Mouse (Mus musculus) stomach, adult 2 months (tissue): ENCODE results near the gene Smg9. TPM values are rescaled to one million over a fixed set of nuclear protein-coding genes. Genes with fewer than 3 reads are reported as not detected.

Source experiments
- polyA plus RNA-seq: library from polyadenylated mRNA; depleted of rRNA; stranded (reverse); fragments of >200 nt; gene quantifications from 2 replicates; pipeline ENCODE4 v1.2.3, GENCODE M21; 2012; rRNA removed

Gene Smg9
- 32.6 and 35.9 TPM in 2 replicates for polyA plus RNA-seq

GRCm38 (mm10) chr7:24399256-24400081 lies at the start of gene Smg9:
Gene Smg9, plus strand, starts transcription at chr7:24399619.

GRCm38 (mm10) chr7:24369731-24370541 lies 29.5 kb upstream of the Smg9 start, which contains the start of gene Kcnn4:
Gene Kcnn4, plus strand, starts transcription at chr7:24370263.

GRCm38 (mm10) chr7:24451855-24452311 lies 52.5 kb downstream of the Smg9 start, which contains the start of gene Irgc1:
Gene Irgc1, minus strand, starts transcription at chr7:24452297.

GRCm38 (mm10) chr7:24462388-24463319 lies 63.2 kb downstream of the Smg9 start, which contains the start of gene Plaur:
Gene Plaur, plus strand, starts transcription at chr7:24462484.

Other genes with a start within 250 kb of the Smg9 start
- gene Zfp114, start 224.6 kb upstream of the Smg9 start, polyA plus RNA-seq = 0.02 and 0.12 TPM in 2 replicates
- gene Zfp111, start 188.2 kb upstream of the Smg9 start, polyA plus RNA-seq = 0.35 and 0.53 TPM in 2 replicates
- 0.17 and 0.40 TPM in 2 replicates for gene Zfp109, start 162.1 kb upstream of the Smg9 start, polyA plus RNA-seq
- gene Zfp108, start 144.8 kb upstream of the Smg9 start, polyA plus RNA-seq = 0.16 and 0.24 TPM in 2 replicates
- gene Zfp93, start 129.2 kb upstream of the Smg9 start, polyA plus RNA-seq = 0.47 and 0.73 TPM in 2 replicates
- 0.96 and 1.8 TPM in 2 replicates for gene Zfp61, start 98.4 kb upstream of the Smg9 start, polyA plus RNA-seq
- 2.3 and 2.8 TPM in 2 replicates for gene Zfp94, start 83.0 kb upstream of the Smg9 start, polyA plus RNA-seq
- 0.26 and 0.63 TPM in 2 replicates for gene Tescl, start 65.7 kb upstream of the Smg9 start, polyA plus RNA-seq
- 43.9 and 102 TPM in 2 replicates for gene Lypd5, start 50.4 kb upstream of the Smg9 start, polyA plus RNA-seq
- gene Kcnn4, start 29.4 kb upstream of the Smg9 start, polyA plus RNA-seq = 39.3 and 74.6 TPM in 2 replicates
- 0.03 and 0.04 TPM in 2 replicates for gene Irgc1, start 52.7 kb downstream of the Smg9 start, polyA plus RNA-seq
- 16.9 and 29.3 TPM in 2 replicates for gene Plaur, start 62.9 kb downstream of the Smg9 start, polyA plus RNA-seq
- 8.2 and 13.7 TPM in 2 replicates for gene Cadm4, start 82.4 kb downstream of the Smg9 start, polyA plus RNA-seq
- gene Zfp428, start 107.4 kb downstream of the Smg9 start, polyA plus RNA-seq = 14.6 and 33.0 TPM in 2 replicates
- gene AC161166.1, start 112.8 kb downstream of the Smg9 start, polyA plus RNA-seq = not detected in 2 replicates
- 8.1 and 9.0 TPM in 2 replicates for gene Irgq, start 131.1 kb downstream of the Smg9 start, polyA plus RNA-seq
- gene Pinlyp, start 146.5 kb downstream of the Smg9 start, polyA plus RNA-seq = 37.2 and 46.2 TPM in 2 replicates
- gene Xrcc1, start 146.7 kb downstream of the Smg9 start, polyA plus RNA-seq = 16.4 and 20.3 TPM in 2 replicates
- 167 and 181 TPM in 2 replicates for gene Ethe1, start 187.9 kb downstream of the Smg9 start, polyA plus RNA-seq
- 1.9 and 3.4 TPM in 2 replicates for gene Zfp575, start 188.0 kb downstream of the Smg9 start, polyA plus RNA-seq
- 5.6 and 8.8 TPM in 2 replicates for gene Phldb3, start 211.1 kb downstream of the Smg9 start, polyA plus RNA-seq
- 168 and 173 TPM in 2 replicates for gene Lypd3, start 236.9 kb downstream of the Smg9 start, polyA plus RNA-seq